Mouse (Mus musculus) intestine, embryonic 14.5 days (tissue): ENCODE measurements around the gene Cnnm2. TPM values are rescaled to one million over a fixed set of nuclear protein-coding genes. Genes with fewer than 3 reads are reported as not detected.
"Not testable (repeated sequence)": the region's sequence is repeated elsewhere in the genome, so short reads cannot be mapped to it uniquely, and the experiment has no call there.

Experiments
- ATAC-seq: fragments of 200-750 bp; cut with Nextera tagmentation; replicated peaks from 2 replicates; pipeline ENCODE4 v1.8.0; 2017; ENCODE audit warnings: low read depth, moderate number of reproducible peaks, moderate TSS enrichment, moderate library complexity; ENCODE audit not compliant: low FRiP score, low TSS enrichment
- DNase-seq: peaks from one replicate; pipeline ENCODE4 v3.0.0-alpha.2; 2018; ENCODE audit warnings: low spot score
- H3K27ac ChIP-seq: fragments of 300-500 bp; sonication (generic); 2 replicates; pipeline ENCODE4 v1.5.1; 2014; ENCODE audit warnings: low read depth, mild to moderate bottlenecking, control low read depth
- H3K27me3 ChIP-seq: fragments of 300-500 bp; sonication (generic); replicated peaks from 2 replicates; pipeline ENCODE4 v1.6.1; 2014; ENCODE audit warnings: low read length, control low read depth; ENCODE audit not compliant: control insufficient read depth, insufficient read depth
- H3K36me3 ChIP-seq: fragments of 300-500 bp; sonication (generic); 2 replicates; pipeline ENCODE4 v1.6.1; 2014; ENCODE audit warnings: low read length, control low read depth; ENCODE audit not compliant: control insufficient read depth, insufficient read depth
- H3K4me1 ChIP-seq: fragments of 300-500 bp; sonication (generic); replicated peaks from 2 replicates; pipeline ENCODE4 v1.6.1; 2014; ENCODE audit warnings: low read length, control low read depth, mixed read lengths; ENCODE audit not compliant: control insufficient read depth, insufficient read depth
- H3K4me2 ChIP-seq: fragments of 300-500 bp; sonication (generic); 2 replicates; pipeline ENCODE4 v1.6.1; 2014; ENCODE audit warnings: low read length
- H3K4me3 ChIP-seq: fragments of 300-500 bp; sonication (generic); 2 replicates; pipeline ENCODE4 v1.5.1; 2014; ENCODE audit warnings: low read depth, low read length, control low read depth, mixed read lengths
- H3K9ac ChIP-seq: fragments of 300-500 bp; sonication (generic); 2 replicates; pipeline ENCODE4 v1.6.1; 2014; ENCODE audit warnings: mild to moderate bottlenecking, low read length
- H3K9me3 ChIP-seq: fragments of 300-500 bp; sonication (generic); 2 replicates; pipeline ENCODE4 v1.6.1; 2016; ENCODE audit warnings: low read length, control low read depth; ENCODE audit not compliant: control insufficient read depth
- WGBS: fragments of 180-500 bp; shearing (Covaris S2); extraction: QIAGEN DNeasy Blood & Tissue Kit; methylation state at CpG from one replicate; pipeline ENCODE4 v1.1.7; 2014; 5-methylcytosine and 5-hydroxymethylcytosine counted together
- polyA plus RNA-seq: library from polyadenylated mRNA; unstranded; fragments of >200 nt; fragmentation: Nextera tagmentation; extraction: Ambion mirVana; gene quantifications from 2 replicates; pipeline ENCODE4 v1.2.1, GENCODE M21; 2014

Gene Cnnm2
- polyA plus RNA-seq, 1 experiment from 2014 or later, result 2.2 TPM

DNA sequence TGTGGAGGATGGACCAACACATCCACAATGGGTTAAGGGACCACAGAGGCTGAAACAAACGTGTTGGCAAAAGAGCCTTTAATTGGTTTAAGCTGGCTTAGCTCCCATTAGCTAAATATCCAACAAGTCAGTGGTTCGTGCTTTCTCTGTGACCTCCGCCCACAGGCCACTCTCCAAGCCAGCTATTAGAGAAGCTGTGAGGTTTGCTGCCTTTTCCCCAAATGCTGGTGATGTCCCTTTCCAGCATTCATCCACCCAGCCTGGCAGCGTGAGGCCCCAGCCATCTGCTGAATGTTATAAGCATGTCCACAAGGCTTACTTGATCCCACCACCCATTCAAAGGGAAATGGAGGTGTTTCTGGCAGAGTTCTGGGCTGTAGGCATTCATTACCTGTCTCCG is 15.0 kb downstream of the Cnnm2 start:
- WGBS, result 58% methylated on average over 5 of the region's 5 CpGs
- Histone ChIP-seq H3K27ac (no peak overlapping the region), H3K4me2 (no peak overlapping the region), H3K9me3 (no peaks in the 10 kb centered on the region), H3K36me3 (no peaks in the 10 kb centered on the region), H3K4me3 (no peak overlapping the region), H3K4me1 (no peaks in the 10 kb centered on the region), H3K9ac (no peak overlapping the region), H3K27me3 (no peaks in the 10 kb centered on the region)
- no peak for ATAC-seq
- DNase-seq, result no peak

DNA sequence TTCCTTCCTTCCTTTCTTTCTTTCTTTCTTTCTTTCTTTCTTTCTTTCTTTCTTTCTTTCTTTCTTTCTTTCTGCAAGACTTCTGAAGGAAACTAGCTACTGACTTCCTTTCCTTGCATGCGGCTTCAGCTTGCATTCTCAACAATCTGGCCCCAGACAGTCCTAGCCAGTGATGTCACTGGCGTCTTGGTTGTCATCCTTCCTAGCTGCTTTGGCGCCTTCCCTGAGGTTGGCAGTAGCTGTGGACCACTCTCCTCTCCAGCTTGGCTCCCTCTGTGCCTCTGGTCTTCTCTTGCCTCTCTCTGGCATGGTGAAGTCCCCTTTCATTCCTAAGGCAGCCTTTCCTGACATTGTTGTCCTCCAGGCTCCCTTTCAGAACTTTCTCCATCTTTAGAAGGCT is 15.5 kb downstream of the Cnnm2 start:
- WGBS, result 67% methylated on average over 3 of the region's 3 CpGs
- ATAC-seq (no peak), DNase-seq (no peak)
- Histone ChIP-seq H3K4me1 (no peaks in the 10 kb centered on the region), H3K4me3 (no peak overlapping the region), H3K27ac (no peak overlapping the region), H3K27me3 (no peaks in the 10 kb centered on the region), H3K4me2 (no peak overlapping the region), H3K9me3 (no peaks in the 10 kb centered on the region), H3K36me3 (no peaks in the 10 kb centered on the region), H3K9ac (no peak overlapping the region)

DNA sequence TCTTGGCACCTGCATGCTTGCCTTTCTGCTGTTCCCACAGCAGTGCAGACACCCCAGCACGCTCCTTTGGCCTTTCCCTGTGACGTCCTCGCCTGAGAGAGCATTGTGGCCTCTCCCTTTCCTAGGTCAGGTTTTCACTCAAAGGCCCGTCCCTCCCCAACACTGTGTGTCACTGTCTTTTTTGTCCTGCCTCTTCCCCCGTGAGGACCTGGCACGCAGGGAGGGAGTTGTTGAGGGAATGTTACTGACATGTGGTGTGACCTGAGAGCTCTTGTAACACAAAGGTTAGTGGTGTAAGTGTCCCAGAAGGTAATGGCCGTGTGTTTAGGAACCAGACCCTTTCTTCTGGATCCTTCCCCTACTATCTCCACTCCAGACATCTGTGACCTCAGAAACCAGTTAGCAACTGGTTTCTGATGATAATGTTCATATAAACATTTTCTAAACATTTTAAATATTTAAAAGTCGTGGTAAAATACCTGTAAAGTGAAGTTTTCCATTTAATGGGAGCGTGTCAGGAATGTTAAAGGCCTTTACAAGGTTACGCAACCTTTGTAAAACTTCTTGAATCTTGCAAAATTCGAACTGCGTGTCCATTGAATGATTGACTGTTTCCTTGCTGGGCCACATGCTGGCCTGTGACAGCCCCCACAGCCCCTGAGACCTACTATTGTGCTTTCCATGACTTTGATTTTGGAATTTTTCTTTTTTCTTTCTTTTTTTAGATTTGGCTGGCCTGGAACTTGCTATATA is 16.7 kb downstream of the Cnnm2 start:
- Histone ChIP-seq H3K9ac (no peak overlapping the region), H3K9me3 (no peaks in the 10 kb centered on the region), H3K27me3 (no peaks in the 10 kb centered on the region), H3K4me1 (no peaks in the 10 kb centered on the region), H3K4me2 (no peak overlapping the region), H3K4me3 (no peak overlapping the region), H3K27ac (no peak overlapping the region), H3K36me3 (no peaks in the 10 kb centered on the region)
- ATAC-seq, result no peak
- no peak for DNase-seq
- 76% methylated on average over 12 of the region's 12 CpGs for WGBS

DNA sequence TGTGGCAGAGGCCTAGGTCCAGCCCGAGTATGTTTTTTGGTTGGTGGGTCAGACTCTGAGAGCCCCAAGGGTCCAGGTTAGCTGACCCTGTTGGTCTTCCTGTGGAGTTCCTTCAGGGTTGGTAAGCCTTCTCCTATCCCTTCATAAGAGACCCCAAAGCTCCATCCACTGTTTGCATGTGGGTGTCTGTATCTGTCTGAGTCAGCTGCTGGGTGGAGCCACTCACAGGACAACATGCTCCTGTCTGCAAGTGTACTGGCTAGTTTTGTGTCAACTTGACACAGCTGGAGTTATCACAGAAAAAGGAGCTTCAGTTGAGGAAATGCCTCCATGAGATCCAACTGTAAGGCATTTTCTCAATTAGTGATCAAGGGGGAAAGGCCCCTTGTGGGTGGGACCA is 17.7 kb downstream of the Cnnm2 start:
- ATAC-seq, H3K4me1 ChIP-seq, H3K27me3 ChIP-seq, H3K4me3 ChIP-seq, DNase-seq, H3K27ac ChIP-seq, H3K36me3 ChIP-seq, H3K9ac ChIP-seq, H3K4me2 ChIP-seq, H3K9me3 ChIP-seq: not testable (repeated sequence)
- WGBS, result 74% methylated on average over 1 of the region's 1 CpGs

DNA sequence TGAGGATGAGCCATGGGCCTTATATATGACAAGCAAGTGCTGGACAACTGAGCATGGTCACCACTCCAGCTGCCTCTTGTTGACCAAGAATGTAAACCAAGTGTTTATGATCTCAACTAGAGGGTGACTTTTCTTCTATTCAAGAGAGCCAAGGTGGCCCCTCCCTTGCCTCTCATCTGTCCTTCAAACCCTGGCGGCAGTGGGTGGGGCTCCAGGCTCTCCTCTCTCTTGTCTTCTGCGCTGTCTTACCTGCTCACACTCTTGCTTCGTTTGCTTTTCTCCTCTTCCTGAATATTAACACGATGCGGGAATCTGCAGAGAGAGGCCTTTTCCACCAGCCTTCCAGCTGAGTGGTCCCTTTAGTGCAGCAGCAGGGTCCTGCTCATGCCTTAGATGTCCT is 22.6 kb downstream of the Cnnm2 start:
- no peak overlapping the region for H3K27ac ChIP-seq
- no peaks in the 10 kb centered on the region for H3K27me3 ChIP-seq
- H3K4me1 ChIP-seq, result no peaks in the 10 kb centered on the region
- no peaks in the 10 kb centered on the region for H3K36me3 ChIP-seq
- no peak for ATAC-seq
- H3K9ac ChIP-seq, result no peak overlapping the region
- no peak overlapping the region for H3K4me3 ChIP-seq
- WGBS, result 66% methylated on average over 5 of the region's 5 CpGs
- no peak for DNase-seq
- H3K4me2 ChIP-seq, result no peak overlapping the region
- H3K9me3 ChIP-seq, result no peaks in the 10 kb centered on the region

DNA sequence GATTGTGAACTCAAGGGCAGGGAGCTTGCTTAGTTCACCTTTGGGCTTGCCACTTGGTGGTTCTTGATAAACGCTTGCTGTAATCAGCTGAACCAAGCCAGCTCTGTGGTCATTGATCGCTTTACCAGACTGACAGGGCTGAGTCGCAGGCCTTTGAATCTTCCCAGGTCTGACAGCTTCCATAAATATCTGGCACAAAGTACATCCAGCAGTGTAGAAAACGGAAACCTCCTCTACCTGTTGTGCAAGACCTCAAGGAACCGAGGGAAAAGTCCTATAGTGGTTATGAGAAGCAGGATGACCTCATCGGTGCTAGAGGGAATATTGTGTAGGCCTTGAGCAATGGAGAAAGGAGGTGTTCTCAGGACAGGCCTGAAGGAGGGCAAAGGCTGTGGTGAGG is 23.1 kb downstream of the Cnnm2 start:
- H3K27me3 ChIP-seq, result no peaks in the 10 kb centered on the region
- no peak for ATAC-seq
- H3K9me3 ChIP-seq, result no peaks in the 10 kb centered on the region
- H3K9ac ChIP-seq, result no peak overlapping the region
- H3K36me3 ChIP-seq, result no peaks in the 10 kb centered on the region
- H3K27ac ChIP-seq, result no peak overlapping the region
- no peak for DNase-seq
- no peaks in the 10 kb centered on the region for H3K4me1 ChIP-seq
- WGBS, result 65% methylated on average over 6 of the region's 6 CpGs
- H3K4me2 ChIP-seq, result no peak overlapping the region
- no peak overlapping the region for H3K4me3 ChIP-seq

DNA sequence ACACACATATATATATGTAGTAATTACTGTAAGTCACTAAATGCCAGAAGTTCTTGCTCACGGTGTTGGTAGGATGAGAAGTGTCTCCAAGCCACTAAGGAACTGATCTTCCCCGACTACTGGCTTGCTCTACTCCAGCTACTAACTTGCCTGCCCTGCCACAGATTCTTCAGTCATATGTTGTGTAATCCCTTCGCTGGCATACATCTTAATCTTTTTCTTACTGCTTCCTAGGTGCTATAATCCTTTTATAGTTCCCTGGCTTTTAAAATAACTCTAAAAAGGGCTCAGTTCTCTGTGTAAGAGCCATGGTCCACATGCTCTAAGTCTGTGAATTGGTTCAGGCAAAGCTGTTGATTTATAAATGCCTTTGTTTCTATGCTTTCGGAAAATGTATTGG is 24.2 kb downstream of the Cnnm2 start:
- H3K4me1 ChIP-seq, result no peaks in the 10 kb centered on the region
- no peak overlapping the region for H3K27ac ChIP-seq
- no peak overlapping the region for H3K4me3 ChIP-seq
- WGBS, result 90% methylated on average over 4 of the region's 4 CpGs
- no peaks in the 10 kb centered on the region for H3K36me3 ChIP-seq
- no peak for DNase-seq
- ATAC-seq, result no peak
- H3K9ac ChIP-seq, result no peak overlapping the region
- H3K27me3 ChIP-seq, result no peaks in the 10 kb centered on the region
- no peak overlapping the region for H3K4me2 ChIP-seq
- H3K9me3 ChIP-seq, result no peaks in the 10 kb centered on the region

DNA sequence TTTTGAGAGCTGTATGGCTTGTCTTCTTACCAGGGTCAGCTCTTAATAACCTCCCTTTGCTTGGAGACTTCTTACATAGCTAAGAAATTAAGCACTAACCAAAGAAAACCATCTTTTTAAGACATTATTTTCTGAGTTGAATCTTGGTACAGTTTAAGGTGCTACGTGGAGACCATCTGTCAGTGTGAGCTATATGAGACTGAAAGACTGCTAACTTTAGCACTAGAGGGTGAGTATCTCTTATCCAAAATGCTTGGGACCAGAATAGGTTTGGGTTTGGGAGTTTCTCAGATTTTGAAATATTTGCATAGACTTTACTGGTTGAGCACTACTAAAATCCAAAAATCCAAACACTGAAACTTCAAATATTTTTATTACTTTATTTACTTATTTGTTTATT is 28.4 kb downstream of the Cnnm2 start:
- no peaks in the 10 kb centered on the region for H3K36me3 ChIP-seq
- no peaks in the 10 kb centered on the region for H3K4me1 ChIP-seq
- H3K27ac ChIP-seq, result no peak overlapping the region
- H3K27me3 ChIP-seq, result no peaks in the 10 kb centered on the region
- DNase-seq (no peak), ATAC-seq (no peak)
- H3K9me3 ChIP-seq, result no peaks in the 10 kb centered on the region
- no peak overlapping the region for H3K4me2 ChIP-seq
- no peak overlapping the region for H3K9ac ChIP-seq
- 92% methylated on average over 1 of the region's 1 CpGs for WGBS
- H3K4me3 ChIP-seq, result no peak overlapping the region

DNA sequence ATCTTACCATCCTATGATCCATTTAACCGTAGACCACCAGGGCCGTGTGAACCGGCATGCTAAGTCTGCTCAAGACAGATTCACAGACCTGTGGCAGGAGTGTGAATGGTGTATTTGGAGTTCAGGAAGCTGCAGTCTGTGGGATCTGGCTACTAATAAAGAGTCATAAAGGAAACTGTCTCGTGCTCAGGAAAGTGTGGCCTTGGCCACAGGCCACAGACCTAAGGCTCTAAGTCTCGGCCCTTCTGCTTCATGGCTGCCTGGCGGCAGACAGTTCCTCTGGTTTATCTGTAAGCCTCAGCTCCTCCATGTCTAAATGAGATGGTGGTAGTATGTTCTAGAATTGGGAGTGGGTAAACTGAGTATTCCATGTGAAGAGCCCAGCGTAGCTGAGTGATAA is 30.0 kb downstream of the Cnnm2 start:
- no peak overlapping the region for H3K4me2 ChIP-seq
- no peaks in the 10 kb centered on the region for H3K4me1 ChIP-seq
- no peak overlapping the region for H3K9ac ChIP-seq
- H3K36me3 ChIP-seq, result no peaks in the 10 kb centered on the region
- H3K9me3 ChIP-seq, result no peaks in the 10 kb centered on the region
- WGBS, result 85% methylated on average over 7 of the region's 7 CpGs
- no peak overlapping the region for H3K27ac ChIP-seq
- DNase-seq (no peak), ATAC-seq (no peak)
- no peak overlapping the region for H3K4me3 ChIP-seq
- no peaks in the 10 kb centered on the region for H3K27me3 ChIP-seq
